Mouse (Mus musculus) CH12.LX (cell line): Measurements from ENCODE around the gene Slc4a1.

Experiments used
- CTCF ChIP-seq, 2 experiments: IDR thresholded peaks in 1 of 2; conservative IDR thresholded peaks in 1 of 2; 2 replicates each; pipeline ENCODE4 v1.5.1; 2011 to 2012; ENCODE audit warnings: low read depth in 2 of 2, low read length in 2 of 2, improper control_type of control experiment in 1 of 2, inconsistent platforms in 1 of 2, mild to moderate bottlenecking in 1 of 2, moderate library complexity in 1 of 2
- EP300 ChIP-seq: IDR thresholded peaks from 2 replicates; pipeline ENCODE4 v1.6.1; 2011; ENCODE audit warnings: low read length, improper control_type of control experiment
- JUND ChIP-seq: conservative IDR thresholded peaks from 2 replicates; pipeline ENCODE4 v1.6.1; 2011; ENCODE audit warnings: low read depth, low read length, improper control_type of control experiment
- USF1 ChIP-seq: IDR thresholded peaks from 2 replicates; pipeline ENCODE4 v1.6.1; 2014; ENCODE audit warnings: low read depth, mild to moderate bottlenecking, inconsistent platforms, low read length, improper control_type of control experiment
- ZC3H11A ChIP-seq: IDR thresholded peaks from 2 replicates; pipeline ENCODE4 v1.6.1; 2012; ENCODE audit warnings: low read depth, mild to moderate bottlenecking, inconsistent platforms, low read length, improper control_type of control experiment
- ZNF384 ChIP-seq: IDR thresholded peaks from 2 replicates; pipeline ENCODE4 v1.6.1; 2012; ENCODE audit warnings: low read depth, low read length, improper control_type of control experiment, inconsistent platforms

GRCm38 (mm10) chr11:102406401-102406800 lies 40.4 kb upstream of the Slc4a1 start:
- no peak for TF ChIP-seq CTCF (conservative IDR thresholded peaks at IDR 0.05 in 1 of 2, IDR thresholded peaks at IDR 0.05 in 1 of 2; ENCODE audit: low read depth in 2 of 2, low read length in 2 of 2)
- no peak for TF ChIP-seq USF1
- TF ChIP-seq ZNF384: no peak
- TF ChIP-seq JUND: no peak
- TF ChIP-seq ZC3H11A: no peak
- TF ChIP-seq EP300: no peak
